Mouse (Mus musculus): ENCODE results near the gene Rnd3. TPM values are rescaled to one million over a fixed set of nuclear protein-coding genes. Genes with fewer than 3 reads are reported as not detected.

The Rnd3 gene
- polyA plus RNA-seq, 1 experiment: 9.9 TPM

GRCm38 (mm10) chr2:51101187-51101586 is 47.7 kb downstream of the Rnd3 start:
- Histone ChIP-seq H3K4me1 (ENCODE audit: control insufficient read depth, insufficient read depth, low read length) (no peaks in the 10 kb centered on the region), H3K27ac (ENCODE audit: control insufficient read depth, insufficient read depth, low read depth, low read length, poor library complexity) (no peak overlapping the region), H3K4me3 (replicated peaks; ENCODE audit: control insufficient read depth, low read depth, low read length) (no peak overlapping the region)
- 83% methylated on average over 4 of the region's 4 CpGs for WGBS
- TF ChIP-seq CTCF (IDR thresholded peaks at IDR 0.05; ENCODE audit: control insufficient read depth, insufficient read depth, low read length) (no peak), POLR2A (IDR thresholded peaks at IDR 0.05; ENCODE audit: borderline replicate concordance, control insufficient read depth, low read depth, low read length) (no peak)

GRCm38 (mm10) chr2:51099987-51100386 is 48.9 kb downstream of the Rnd3 start:
- TF ChIP-seq POLR2A (IDR thresholded peaks at IDR 0.05; ENCODE audit: borderline replicate concordance, control insufficient read depth, low read depth, low read length) (no peak), CTCF (IDR thresholded peaks at IDR 0.05; ENCODE audit: control insufficient read depth, insufficient read depth, low read length) (no peak)
- no peak overlapping the region for H3K27ac ChIP-seq (ENCODE audit: control insufficient read depth, insufficient read depth, low read depth, low read length, poor library complexity)
- H3K4me3 ChIP-seq (replicated peaks; ENCODE audit: control insufficient read depth, low read depth, low read length): no peak overlapping the region
- no peaks in the 10 kb centered on the region for H3K4me1 ChIP-seq (ENCODE audit: control insufficient read depth, insufficient read depth, low read length)
- 82% methylated on average over 9 of the region's 9 CpGs for WGBS

- Histone ChIP-seq H3K27ac (ENCODE audit: control insufficient read depth, insufficient read depth, low read depth, low read length, poor library complexity) (no peak overlapping the region), H3K4me3 (replicated peaks; ENCODE audit: control insufficient read depth, low read depth, low read length) (no peak overlapping the region), H3K4me1 (ENCODE audit: control insufficient read depth, insufficient read depth, low read length) (no peaks in the 10 kb centered on the region)
- TF ChIP-seq CTCF (IDR thresholded peaks at IDR 0.05; ENCODE audit: control insufficient read depth, insufficient read depth, low read length) (no peak), POLR2A (IDR thresholded peaks at IDR 0.05; ENCODE audit: borderline replicate concordance, control insufficient read depth, low read depth, low read length) (no peak)
- WGBS: 0% methylated on average over 1 of the region's 1 CpGs
These were observed 49.7 kb downstream of the Rnd3 start for GRCm38 (mm10) chr2:51099240-51099639.

DNA sequence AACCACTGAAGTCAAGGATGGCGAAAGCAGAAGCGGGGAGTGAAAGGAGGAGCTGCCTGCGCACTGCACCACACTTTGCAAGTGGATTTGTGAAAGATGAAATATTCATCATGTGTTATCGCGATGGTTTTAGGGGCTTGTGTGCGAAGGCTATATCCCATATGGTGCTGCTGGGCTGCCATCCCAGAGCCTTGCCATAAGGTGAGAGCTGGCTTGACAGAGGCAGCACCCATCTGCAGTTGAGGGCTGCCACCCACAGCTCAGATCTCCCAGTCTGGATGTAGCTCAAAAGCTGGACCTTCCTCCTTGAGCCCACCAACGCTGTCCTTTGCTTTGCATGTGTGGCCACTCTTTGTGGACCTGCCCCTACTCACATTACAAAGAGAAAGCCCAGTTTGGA is 58.2 kb downstream of the Rnd3 start:
- WGBS: 84% methylated on average over 7 of the region's 7 CpGs
- no peak for TF ChIP-seq CTCF (IDR thresholded peaks at IDR 0.05; ENCODE audit: control insufficient read depth, insufficient read depth, low read length)
- no peak for TF ChIP-seq POLR2A (IDR thresholded peaks at IDR 0.05; ENCODE audit: borderline replicate concordance, control insufficient read depth, low read depth, low read length)
- H3K27ac ChIP-seq (ENCODE audit: control insufficient read depth, insufficient read depth, low read depth, low read length, poor library complexity): no peak overlapping the region
- no peak overlapping the region for H3K4me3 ChIP-seq (replicated peaks; ENCODE audit: control insufficient read depth, low read depth, low read length)
- H3K4me1 ChIP-seq (ENCODE audit: control insufficient read depth, insufficient read depth, low read length): no peaks in the 10 kb centered on the region; the same call in 1 of the 2 replicates

GRCm38 (mm10) chr2:51090049-51090448 is 58.9 kb downstream of the Rnd3 start:
- H3K27ac ChIP-seq (ENCODE audit: control insufficient read depth, insufficient read depth, low read depth, low read length, poor library complexity): no peak overlapping the region
- TF ChIP-seq CTCF (IDR thresholded peaks at IDR 0.05; ENCODE audit: control insufficient read depth, insufficient read depth, low read length): no peak
- TF ChIP-seq POLR2A (IDR thresholded peaks at IDR 0.05; ENCODE audit: borderline replicate concordance, control insufficient read depth, low read depth, low read length): no peak
- no peak overlapping the region for H3K4me3 ChIP-seq (replicated peaks; ENCODE audit: control insufficient read depth, low read depth, low read length)
- no peaks in the 10 kb centered on the region; the same call in 1 of the 2 replicates for H3K4me1 ChIP-seq (ENCODE audit: control insufficient read depth, insufficient read depth, low read length)
- 75% methylated on average over 8 of the region's 8 CpGs for WGBS

DNA sequence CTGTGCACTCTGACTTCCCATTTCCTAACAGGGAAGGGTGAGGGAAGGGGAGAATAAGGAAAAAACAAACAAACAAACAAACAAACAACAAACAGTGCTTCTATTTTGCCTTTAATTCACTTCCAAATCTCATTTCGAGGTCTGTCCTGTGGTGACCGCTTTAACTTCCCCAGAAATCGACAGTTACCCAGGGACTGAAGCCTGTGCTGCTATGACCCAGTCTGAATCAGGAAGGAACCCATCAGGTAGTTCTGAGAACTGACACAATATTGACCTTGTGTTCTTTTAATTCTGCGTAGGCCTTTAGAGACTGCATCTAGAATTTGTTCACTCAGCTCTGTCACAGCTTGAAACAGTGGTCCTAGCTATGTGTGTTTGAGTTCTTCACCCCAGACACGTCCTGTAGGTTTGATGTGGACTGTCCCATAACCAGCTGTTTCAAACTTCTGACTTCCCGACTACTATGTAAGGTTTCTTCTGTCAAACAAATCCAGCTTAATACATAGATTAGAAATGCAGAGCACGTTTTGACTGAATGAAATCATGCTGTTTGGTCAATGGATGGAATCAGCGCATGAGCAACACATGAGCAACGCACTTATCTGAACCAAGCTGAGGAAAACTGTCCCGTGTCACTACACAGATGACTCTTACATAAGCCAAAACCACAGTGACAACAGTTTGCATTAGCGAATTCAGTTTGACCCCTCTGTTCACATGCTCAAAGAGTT is 59.9 kb downstream of the Rnd3 start:
- WGBS: 42% methylated on average over 11 of the region's 11 CpGs
- Histone ChIP-seq H3K4me3 (replicated peaks; ENCODE audit: control insufficient read depth, low read depth, low read length) (no peak overlapping the region), H3K27ac (ENCODE audit: control insufficient read depth, insufficient read depth, low read depth, low read length, poor library complexity) (no peak overlapping the region), H3K4me1 (ENCODE audit: control insufficient read depth, insufficient read depth, low read length) (no peaks in the 10 kb centered on the region; the same call in 1 of the 2 replicates)
- TF ChIP-seq POLR2A (IDR thresholded peaks at IDR 0.05; ENCODE audit: borderline replicate concordance, control insufficient read depth, low read depth, low read length) (no peak), CTCF (IDR thresholded peaks at IDR 0.05; ENCODE audit: control insufficient read depth, insufficient read depth, low read length) (no peak)

DNA sequence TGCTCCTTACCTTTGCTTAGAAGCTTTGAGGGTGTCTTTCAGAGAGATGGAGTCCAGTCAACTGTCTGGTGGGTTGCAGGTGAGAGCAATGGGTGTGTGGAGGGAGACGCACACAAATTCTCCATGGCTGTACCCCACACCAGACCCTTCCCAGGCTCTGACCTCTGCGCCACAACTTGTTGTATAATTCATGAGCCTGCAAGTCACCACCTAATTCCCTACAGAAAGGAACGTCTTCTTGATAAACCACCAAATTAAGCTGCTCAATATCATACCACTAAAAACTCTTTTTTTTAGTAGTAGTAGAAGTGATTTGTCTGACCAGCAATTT is 60.8 kb downstream of the Rnd3 start:
- H3K27ac ChIP-seq (ENCODE audit: control insufficient read depth, insufficient read depth, low read depth, low read length, poor library complexity): no peak overlapping the region
- H3K4me3 ChIP-seq (replicated peaks; ENCODE audit: control insufficient read depth, low read depth, low read length): no peak overlapping the region
- no peaks in the 10 kb centered on the region; the same call in 1 of the 2 replicates for H3K4me1 ChIP-seq (ENCODE audit: control insufficient read depth, insufficient read depth, low read length)
- WGBS: 77% methylated on average over 3 of the region's 3 CpGs
- TF ChIP-seq POLR2A (IDR thresholded peaks at IDR 0.05; ENCODE audit: borderline replicate concordance, control insufficient read depth, low read depth, low read length) (no peak), CTCF (IDR thresholded peaks at IDR 0.05; ENCODE audit: control insufficient read depth, insufficient read depth, low read length) (no peak)

- no peak overlapping the region for H3K27ac ChIP-seq (ENCODE audit: control insufficient read depth, insufficient read depth, low read depth, low read length, poor library complexity)
- H3K4me3 ChIP-seq (replicated peaks; ENCODE audit: control insufficient read depth, low read depth, low read length): no peak overlapping the region
- 72% methylated on average over 12 of the region's 12 CpGs for WGBS
- no peaks in the 10 kb centered on the region; the same call in 1 of the 2 replicates for H3K4me1 ChIP-seq (ENCODE audit: control insufficient read depth, insufficient read depth, low read length)
- no peak for TF ChIP-seq POLR2A (IDR thresholded peaks at IDR 0.05; ENCODE audit: borderline replicate concordance, control insufficient read depth, low read depth, low read length)
- TF ChIP-seq CTCF (IDR thresholded peaks at IDR 0.05; ENCODE audit: control insufficient read depth, insufficient read depth, low read length): no peak
These were observed 61.4 kb downstream of the Rnd3 start for GRCm38 (mm10) chr2:51087307-51088122.

Data from bone marrow, adult 2 months (tissue).